Mouse (Mus musculus): ENCODE results near the gene Akr1a1. TPM values are rescaled to one million over a fixed set of nuclear protein-coding genes. Genes with fewer than 3 reads are reported as not detected.
A peak's percentile ranks its signal among the peaks of the same experiment; 100 is the strongest.
"Not testable (repeated sequence)": the region's sequence is repeated elsewhere in the genome, so short reads cannot be mapped to it uniquely, and the experiment has no call there.

Akr1a1 gene
- polyA plus RNA-seq (2015; fragmentation: Nextera tagmentation; extraction: Ambion mirVana), result 777 and 798 TPM in 2 replicates

DNA sequence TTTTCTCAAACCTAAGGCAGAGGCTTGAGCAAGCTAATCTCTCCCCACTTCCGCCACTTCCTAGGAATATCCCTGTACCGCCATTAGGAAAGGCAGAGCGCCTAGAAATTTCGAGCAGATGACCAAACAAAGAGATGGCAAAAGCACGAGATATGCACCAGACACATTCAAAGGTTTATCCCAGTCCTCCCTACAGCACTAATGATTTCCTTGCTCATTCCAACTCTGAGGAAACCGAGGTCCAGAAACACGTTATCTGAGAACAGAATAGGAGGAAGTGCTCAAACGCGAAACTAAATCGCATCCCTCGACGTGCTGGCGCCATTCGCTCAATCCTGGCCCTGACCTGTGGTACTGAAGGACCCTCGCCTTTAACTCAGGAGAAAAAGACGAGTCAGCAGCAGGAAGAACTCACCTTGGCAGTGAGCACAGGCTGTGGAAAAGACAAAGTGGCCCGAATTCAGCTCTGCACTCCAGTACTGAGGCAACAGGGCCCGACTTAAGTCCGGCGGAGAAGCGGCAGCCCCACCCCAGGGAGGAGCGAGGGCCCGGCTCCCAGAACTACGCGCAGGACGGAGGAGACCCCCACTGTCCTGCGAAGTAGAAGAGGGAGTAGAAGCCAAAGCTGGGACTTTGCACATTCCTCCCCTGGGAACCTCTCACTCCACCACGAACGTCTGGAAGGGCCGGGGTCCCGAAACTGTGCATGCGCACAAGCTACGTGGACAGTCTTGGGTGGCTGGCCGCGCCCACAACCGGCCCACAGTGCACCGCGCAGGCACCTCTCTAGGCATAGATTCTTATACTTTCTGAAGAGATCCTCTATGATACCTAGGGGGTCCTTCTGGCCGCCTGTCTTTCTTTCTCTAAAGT lies at the start of gene Akr1a1:
Gene Akr1a1, minus strand, starts transcription at position 757 of the 873 bp plus-strand sequence.
- under 1% methylated on average over 39 of the region's 39 CpGs for WGBS
- peak within 1 kb of the TSS; percentile 87 for H3K4me3 ChIP-seq (replicated peaks)
- H3K9ac ChIP-seq, result peak within 1 kb of the TSS; percentile 95
- peaks cover 9% of the 10 kb centered on the region; the same call in 1 of the 2 replicates for H3K36me3 ChIP-seq
- H3K4me2 ChIP-seq (replicated peaks), result peak within 1 kb of the TSS; percentile 68
- ATAC-seq (ENCODE audit: insufficient number of reproducible peaks, low FRiP score, low TSS enrichment, low read depth), result peak; percentile 99
- H3K4me1 ChIP-seq, result peaks cover 34% of the 10 kb centered on the region
- H3K9me3 ChIP-seq (replicated peaks), result no peaks in the 10 kb centered on the region
- H3K27me3 ChIP-seq, result no peaks in the 10 kb centered on the region
- peak within 1 kb of the TSS; percentile 96 for H3K27ac ChIP-seq (replicated peaks)

GRCm38 (mm10) chr4:116700964-116701363 lies 49.5 kb upstream of the Akr1a1 start:
- H3K9ac ChIP-seq, result no peak overlapping the region
- H3K4me3 ChIP-seq (replicated peaks), result no peak overlapping the region
- H3K36me3 ChIP-seq, result peaks cover 53% of the 10 kb centered on the region
- WGBS, result 73% methylated on average over 1 of the region's 1 CpGs
- no peak for ATAC-seq (ENCODE audit: insufficient number of reproducible peaks, low FRiP score, low TSS enrichment, low read depth)
- H3K27me3 ChIP-seq, result no peaks in the 10 kb centered on the region
- H3K4me1 ChIP-seq, result no peaks in the 10 kb centered on the region
- H3K27ac ChIP-seq (replicated peaks), result no peak overlapping the region
- no peak overlapping the region for H3K4me2 ChIP-seq (replicated peaks)
- H3K9me3 ChIP-seq (replicated peaks), result no peaks in the 10 kb centered on the region

GRCm38 (mm10) chr4:116698693-116699342 lies 47.3 kb upstream of the Akr1a1 start:
- peaks cover 72% of the 10 kb centered on the region for H3K36me3 ChIP-seq
- H3K4me3 ChIP-seq (replicated peaks), result no peak overlapping the region
- ATAC-seq (ENCODE audit: insufficient number of reproducible peaks, low FRiP score, low TSS enrichment, low read depth), result no peak
- no peaks in the 10 kb centered on the region for H3K4me1 ChIP-seq
- H3K27ac ChIP-seq (replicated peaks), result no peak overlapping the region
- no peak overlapping the region for H3K4me2 ChIP-seq (replicated peaks)
- 71% methylated on average over 2 of the region's 2 CpGs for WGBS
- no peak overlapping the region for H3K9ac ChIP-seq
- no peaks in the 10 kb centered on the region for H3K27me3 ChIP-seq
- no peaks in the 10 kb centered on the region for H3K9me3 ChIP-seq (replicated peaks)

DNA sequence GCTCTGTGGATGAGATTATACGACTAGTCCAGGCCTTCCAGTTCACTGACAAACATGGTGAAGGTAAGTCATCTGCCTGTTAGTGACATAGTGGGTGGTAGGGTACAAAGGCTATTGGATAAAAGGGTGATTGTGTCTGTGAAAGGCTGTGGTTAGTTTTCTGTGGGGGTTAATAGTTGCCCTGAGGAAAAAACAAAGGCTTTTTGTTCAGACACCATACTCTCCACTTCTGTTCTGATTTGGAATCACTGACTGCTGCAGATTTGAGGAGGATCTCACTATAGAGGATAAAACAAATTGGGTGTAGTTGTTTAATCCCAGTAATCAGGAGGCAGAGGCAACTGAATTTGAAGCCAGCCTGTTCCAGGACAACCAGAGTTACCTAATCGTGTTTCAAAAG lies 42.3 kb upstream of the Akr1a1 start:
- H3K9me3 ChIP-seq (replicated peaks), result no peaks in the 10 kb centered on the region
- H3K4me2 ChIP-seq (replicated peaks), result no peak overlapping the region
- no peak overlapping the region for H3K4me3 ChIP-seq (replicated peaks)
- H3K36me3 ChIP-seq, result peaks cover 83% of the 10 kb centered on the region
- no peaks in the 10 kb centered on the region for H3K4me1 ChIP-seq
- WGBS, result 64% methylated on average over 2 of the region's 2 CpGs
- no peak for ATAC-seq (ENCODE audit: insufficient number of reproducible peaks, low FRiP score, low TSS enrichment, low read depth)
- no peaks in the 10 kb centered on the region for H3K27me3 ChIP-seq
- no peak overlapping the region for H3K9ac ChIP-seq
- no peak overlapping the region for H3K27ac ChIP-seq (replicated peaks)

GRCm38 (mm10) chr4:116692146-116692545 lies 40.7 kb upstream of the Akr1a1 start:
- no peak overlapping the region for H3K9ac ChIP-seq
- WGBS, result 91% methylated on average over 2 of the region's 2 CpGs
- ATAC-seq (ENCODE audit: insufficient number of reproducible peaks, low FRiP score, low TSS enrichment, low read depth), result no peak
- H3K27me3 ChIP-seq, result no peaks in the 10 kb centered on the region
- no peak overlapping the region for H3K27ac ChIP-seq (replicated peaks)
- H3K4me1 ChIP-seq, result peaks cover 2% of the 10 kb centered on the region
- no peaks in the 10 kb centered on the region for H3K9me3 ChIP-seq (replicated peaks)
- H3K36me3 ChIP-seq, result peaks cover 83% of the 10 kb centered on the region
- H3K4me3 ChIP-seq (replicated peaks), result no peak overlapping the region
- no peak overlapping the region for H3K4me2 ChIP-seq (replicated peaks)

- no peak overlapping the region for H3K27ac ChIP-seq (replicated peaks)
- no peaks in the 10 kb centered on the region for H3K9me3 ChIP-seq (replicated peaks)
These were observed 37.9 kb upstream of the Akr1a1 start for GRCm38 (mm10) chr4:116689309-116689876.

GRCm38 (mm10) chr4:116687041-116687440 lies 35.6 kb upstream of the Akr1a1 start:
- 15% methylated on average over 1 of the region's 1 CpGs for whole genome bisulfite sequencing
- Histone ChIP-seq H3K36me3 (peaks cover 36% of the 10 kb centered on the region), H3K4me2 (replicated peaks) (peak overlapping the region; percentile 63), H3K9me3 (replicated peaks) (no peaks in the 10 kb centered on the region), H3K4me1 (peaks cover 19% of the 10 kb centered on the region), H3K4me3 (replicated peaks) (peak overlapping the region; percentile 87), H3K27ac (replicated peaks) (no peak overlapping the region), H3K27me3 (no peaks in the 10 kb centered on the region), H3K9ac (0 out of 2 replicates have a peak overlapping the region, but pooled peaks have one; percentile 69)
- no peak for ATAC-seq (ENCODE audit: insufficient number of reproducible peaks, low FRiP score, low TSS enrichment, low read depth)

More at GRCm38 (mm10) chr4:116689309-116689876, 37.9 kb upstream of the Akr1a1 start:
- Histone ChIP-seq H3K4me2 (replicated peaks) (no peak overlapping the region), H3K4me1 (peaks cover 19% of the 10 kb centered on the region), H3K36me3 (peaks cover 58% of the 10 kb centered on the region), H3K9ac (no peak overlapping the region), H3K4me3 (replicated peaks) (no peak overlapping the region), H3K27me3 (no peaks in the 10 kb centered on the region)
- 83% methylated on average over 4 of the region's 4 CpGs for WGBS
- ATAC-seq (ENCODE audit: insufficient number of reproducible peaks, low FRiP score, low TSS enrichment, low read depth), result no peak

- under 1% methylated on average over 56 of the region's 56 CpGs for WGBS
- H3K9ac ChIP-seq, result peak within 1 kb of the TSS; percentile 69
- no peaks in the 10 kb centered on the region for H3K9me3 ChIP-seq (replicated peaks)
- H3K4me1 ChIP-seq, result peaks cover 19% of the 10 kb centered on the region
- H3K27me3 ChIP-seq, result no peaks in the 10 kb centered on the region
- H3K36me3 ChIP-seq, result peaks cover 24% of the 10 kb centered on the region
- peak within 1 kb of the TSS; percentile 87 for H3K4me3 ChIP-seq (replicated peaks)
- peak; percentile 96 for ATAC-seq (ENCODE audit: insufficient number of reproducible peaks, low FRiP score, low TSS enrichment, low read depth)
- H3K27ac ChIP-seq (replicated peaks), result peak within 1 kb of the TSS; percentile 99
- H3K4me2 ChIP-seq (replicated peaks), result peak within 1 kb of the TSS; percentile 63
These were observed 34.1 kb upstream of the Akr1a1 start, which contains the start of gene Prdx1 for GRCm38 (mm10) chr4:116685402-116686061. Gene Prdx1 (plus strand): TSS chr4:116685544.

DNA sequence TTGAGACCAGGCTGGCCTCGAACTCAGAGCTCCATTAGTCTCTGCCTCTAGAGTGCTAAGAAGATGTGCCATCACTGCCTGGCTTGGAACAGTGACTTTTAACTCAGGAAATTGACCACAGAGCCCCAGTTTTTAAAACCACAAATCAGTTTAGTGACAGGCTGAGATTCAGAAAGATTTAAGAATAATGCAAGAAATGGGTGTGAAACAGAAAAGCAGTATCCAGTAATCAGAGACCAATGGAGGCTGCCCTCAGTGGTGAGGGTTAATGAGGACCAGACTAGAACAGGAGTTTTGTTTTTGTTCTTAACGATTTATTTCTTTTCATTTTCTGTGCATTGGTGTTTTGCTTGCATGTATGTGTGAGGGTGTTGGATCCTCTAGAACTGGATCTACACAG lies 33.2 kb upstream of the Akr1a1 start:
- WGBS, result 56% methylated on average over 2 of the region's 2 CpGs
- ATAC-seq (ENCODE audit: insufficient number of reproducible peaks, low FRiP score, low TSS enrichment, low read depth), result no peak
- H3K9ac ChIP-seq, result no peak overlapping the region

GRCm38 (mm10) chr4:116683957-116684356 lies 32.5 kb upstream of the Akr1a1 start:
- H3K4me1 ChIP-seq, result peaks cover 19% of the 10 kb centered on the region
- 90% methylated on average over 4 of the region's 4 CpGs for WGBS
- H3K9ac ChIP-seq, result no peak overlapping the region
- no peak overlapping the region for H3K4me3 ChIP-seq (replicated peaks)
- no peaks in the 10 kb centered on the region for H3K9me3 ChIP-seq (replicated peaks)
- no peaks in the 10 kb centered on the region for H3K27me3 ChIP-seq
- ATAC-seq (ENCODE audit: insufficient number of reproducible peaks, low FRiP score, low TSS enrichment, low read depth), result no peak
- H3K27ac ChIP-seq (replicated peaks), result no peak overlapping the region
- no peak overlapping the region for H3K4me2 ChIP-seq (replicated peaks)
- peaks cover 13% of the 10 kb centered on the region for H3K36me3 ChIP-seq

More for the DNA sequence above, 33.2 kb upstream of the Akr1a1 start:
- Histone ChIP-seq H3K27ac (replicated peaks) (peak overlapping the region; percentile 99), H3K9me3 (replicated peaks) (no peaks in the 10 kb centered on the region), H3K4me2 (replicated peaks) (peak overlapping the region; percentile 63), H3K27me3 (no peaks in the 10 kb centered on the region), H3K36me3 (peaks cover 19% of the 10 kb centered on the region), H3K4me3 (replicated peaks) (peak overlapping the region; percentile 87), H3K4me1 (peaks cover 19% of the 10 kb centered on the region)

- not testable (repeated sequence) for H3K4me3 ChIP-seq (replicated peaks); ATAC-seq (ENCODE audit: insufficient number of reproducible peaks, low FRiP score, low TSS enrichment, low read depth); H3K9ac ChIP-seq; H3K27me3 ChIP-seq; H3K9me3 ChIP-seq (replicated peaks); H3K4me1 ChIP-seq; H3K4me2 ChIP-seq (replicated peaks); H3K36me3 ChIP-seq; H3K27ac ChIP-seq (replicated peaks)
- WGBS, result 87% methylated on average over 4 of the region's 4 CpGs
These were observed 29.0 kb upstream of the Akr1a1 start for GRCm38 (mm10) chr4:116680521-116680920.
